Mouse (Mus musculus) hindbrain, embryonic 12.5 days (tissue): Measurements from ENCODE around the gene Smg6. TPM values are rescaled to one million over a fixed set of nuclear protein-coding genes. Genes with fewer than 3 reads are reported as not detected.

Source experiments
- ATAC-seq: fragments of 200-750 bp; cut with Nextera tagmentation; 2 replicates; pipeline ENCODE4 v1.8.0; 2017; ENCODE audit warnings: moderate TSS enrichment; ENCODE audit not compliant: low FRiP score
- H3K27ac ChIP-seq: fragments of 300-500 bp; sonication (generic); 2 replicates; pipeline ENCODE4 v1.5.1; 2016; ENCODE audit warnings: mild to moderate bottlenecking
- H3K27me3 ChIP-seq: fragments of 300-500 bp; sonication (generic); 2 replicates; pipeline ENCODE4 v1.6.1; 2016; ENCODE audit warnings: mild to moderate bottlenecking
- H3K36me3 ChIP-seq: fragments of 300-500 bp; sonication (generic); 2 replicates; pipeline ENCODE4 v1.6.1; 2016; ENCODE audit warnings: mild to moderate bottlenecking
- H3K4me1 ChIP-seq: fragments of 300-500 bp; sonication (generic); 2 replicates; pipeline ENCODE4 v1.6.1; 2016
- H3K4me2 ChIP-seq: fragments of 300-500 bp; sonication (generic); replicated peaks from 2 replicates; pipeline ENCODE4 v1.6.1; 2016; ENCODE audit warnings: mild to moderate bottlenecking
- H3K4me3 ChIP-seq: fragments of 300-500 bp; sonication (generic); 2 replicates; pipeline ENCODE4 v1.5.1; 2016; ENCODE audit warnings: mild to moderate bottlenecking
- H3K9ac ChIP-seq: fragments of 300-500 bp; sonication (generic); 2 replicates; pipeline ENCODE4 v1.6.1; 2016; ENCODE audit warnings: mild to moderate bottlenecking, moderate library complexity
- H3K9me3 ChIP-seq: fragments of 300-500 bp; sonication (generic); replicated peaks from 2 replicates; pipeline ENCODE4 v1.6.1; 2016; ENCODE audit warnings: mild to moderate bottlenecking
- WGBS: fragments of 180-500 bp; shearing (Covaris S2); methylation state at CpG from one replicate; pipeline ENCODE4 v1.1.7; 2016; 5-methylcytosine and 5-hydroxymethylcytosine counted together
- polyA plus RNA-seq: library from polyadenylated mRNA; unstranded; fragments of >200 nt; fragmentation: Nextera tagmentation; extraction: Ambion mirVana; gene quantifications from 2 replicates; pipeline ENCODE4 v1.2.1, GENCODE M21; 2016

Gene Smg6
- polyA plus RNA-seq, 1 experiment from 2014 or later, result 23.6 TPM

DNA sequence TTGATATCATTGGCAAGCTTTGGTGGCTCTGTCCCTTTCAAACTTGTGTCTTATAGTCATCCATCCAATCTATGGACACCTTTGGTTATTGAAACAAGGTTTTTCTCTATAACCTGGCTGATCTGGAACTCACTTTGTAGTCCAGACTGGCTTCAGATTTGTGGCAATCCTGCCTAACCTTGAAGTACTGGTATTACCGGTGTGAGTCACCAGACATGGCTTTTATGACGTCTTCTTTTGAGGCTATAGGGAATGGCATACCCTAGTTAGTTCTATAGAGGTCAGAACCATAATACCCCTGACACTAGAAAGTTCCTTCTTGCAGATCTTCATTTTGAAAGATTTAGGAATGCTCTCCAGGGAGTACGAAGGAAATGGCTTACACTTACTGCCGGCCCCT lies 120.2 kb downstream of the Smg6 start:
- Histone ChIP-seq H3K4me1 (peaks cover 6% of the 10 kb centered on the region), H3K4me3 (no peak overlapping the region), H3K27me3 (no peaks in the 10 kb centered on the region), H3K9ac (no peak overlapping the region), H3K4me2 (no peak overlapping the region), H3K36me3 (peaks cover 15% of the 10 kb centered on the region), H3K9me3 (no peaks in the 10 kb centered on the region), H3K27ac (no peak overlapping the region)
- WGBS, result 89% methylated on average over 4 of the region's 4 CpGs
- no peak for ATAC-seq

DNA sequence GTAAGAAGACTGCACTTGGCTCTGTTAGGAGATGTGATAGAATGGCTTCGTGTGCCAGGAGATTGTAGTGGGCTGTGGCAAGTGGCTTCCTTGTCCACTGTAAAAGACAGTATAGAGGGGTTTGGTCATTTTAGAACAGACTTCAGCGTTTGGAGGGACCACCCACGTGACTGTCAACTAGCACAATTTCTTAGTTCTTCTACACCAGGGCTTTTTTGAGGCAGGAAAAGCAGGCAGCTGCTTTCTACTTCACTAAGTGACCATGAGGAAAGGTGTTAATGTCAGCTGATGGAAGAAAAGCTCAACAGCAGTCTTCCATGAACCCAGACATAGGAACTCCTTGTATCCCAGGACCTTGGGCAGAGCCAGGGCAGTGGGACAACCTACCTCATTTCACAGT lies 121.0 kb downstream of the Smg6 start:
- no peak overlapping the region for H3K4me3 ChIP-seq
- H3K9ac ChIP-seq, result no peak overlapping the region
- H3K27ac ChIP-seq, result peak overlapping the region; percentile 19; the same call in 1 of the 2 replicates
- H3K4me1 ChIP-seq, result peaks cover 11% of the 10 kb centered on the region
- no peaks in the 10 kb centered on the region for H3K27me3 ChIP-seq
- WGBS, result 82% methylated on average over 3 of the region's 3 CpGs
- H3K4me2 ChIP-seq, result no peak overlapping the region
- no peak for ATAC-seq
- H3K9me3 ChIP-seq, result no peaks in the 10 kb centered on the region
- H3K36me3 ChIP-seq, result peaks cover 12% of the 10 kb centered on the region

DNA sequence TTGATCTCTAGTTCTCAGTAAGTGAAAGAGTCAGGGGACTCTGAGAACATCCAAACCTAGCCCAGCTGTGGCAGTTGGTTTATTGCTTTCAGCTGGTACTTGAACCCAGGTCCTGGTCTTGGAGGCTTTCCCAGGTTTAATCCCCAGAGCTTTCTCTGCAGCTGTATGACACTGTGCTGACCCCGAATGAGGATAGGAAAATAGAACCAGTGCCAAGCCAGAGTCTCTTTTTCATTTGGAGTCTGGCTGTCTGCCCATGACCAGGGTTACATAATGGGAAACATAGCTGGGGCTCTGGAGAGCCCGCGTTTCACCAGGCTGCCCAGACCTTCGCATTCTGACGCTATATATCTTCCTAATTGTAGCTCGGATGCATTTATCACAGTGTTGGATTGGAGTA lies 121.4 kb downstream of the Smg6 start:
- Histone ChIP-seq H3K4me2 (no peak overlapping the region), H3K36me3 (peaks cover 7% of the 10 kb centered on the region), H3K27me3 (no peaks in the 10 kb centered on the region), H3K9ac (no peak overlapping the region), H3K27ac (peak overlapping the region; percentile 19; the same call in 1 of the 2 replicates), H3K4me1 (peaks cover 12% of the 10 kb centered on the region), H3K4me3 (no peak overlapping the region), H3K9me3 (no peaks in the 10 kb centered on the region)
- no peak for ATAC-seq
- WGBS, result 64% methylated on average over 6 of the region's 6 CpGs

DNA sequence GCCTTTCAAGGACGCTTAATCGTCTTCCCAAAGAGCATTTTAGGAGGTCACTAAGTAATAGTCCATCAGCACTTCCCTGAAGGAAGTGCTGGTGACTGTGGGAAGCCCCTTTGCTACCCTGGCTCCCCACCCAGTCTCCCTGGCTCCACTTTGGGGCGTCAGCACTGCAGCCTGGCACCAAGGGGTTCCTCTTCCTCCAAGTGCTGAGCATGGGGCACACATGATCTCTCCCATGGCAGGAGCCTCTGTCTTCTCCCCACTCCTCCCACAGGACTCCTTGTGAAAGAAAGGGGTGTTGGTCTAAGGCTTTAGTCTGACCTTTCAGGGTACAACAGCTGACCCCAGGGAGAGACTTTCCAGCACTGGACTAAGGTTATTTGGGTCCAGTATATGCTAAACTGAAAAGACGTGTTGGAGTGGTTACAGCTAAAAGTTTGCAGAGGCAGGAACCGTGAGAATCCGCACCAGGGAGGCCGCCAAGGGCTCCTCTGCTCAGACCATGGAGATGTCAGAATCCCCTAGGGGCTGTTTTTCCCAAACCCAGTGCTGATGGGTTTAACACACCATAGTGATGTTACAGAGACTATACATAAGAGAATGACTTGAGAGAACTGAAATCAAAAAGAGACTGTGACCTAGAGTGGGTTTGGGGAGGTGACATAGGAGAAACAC lies 122.2 kb downstream of the Smg6 start:
- H3K4me3 ChIP-seq, result no peak overlapping the region
- H3K9ac ChIP-seq, result no peak overlapping the region
- H3K4me2 ChIP-seq, result no peak overlapping the region
- ATAC-seq, result no peak
- 83% methylated on average over 7 of the region's 7 CpGs for WGBS
- H3K36me3 ChIP-seq, result 0 out of 2 replicates have a peak, but pooled peaks cover 4% of the 10 kb centered on the region
- H3K4me1 ChIP-seq, result peaks cover 16% of the 10 kb centered on the region
- H3K9me3 ChIP-seq, result no peaks in the 10 kb centered on the region
- H3K27ac ChIP-seq, result peak overlapping the region; percentile 48; the same call in 1 of the 2 replicates
- H3K27me3 ChIP-seq, result no peaks in the 10 kb centered on the region

DNA sequence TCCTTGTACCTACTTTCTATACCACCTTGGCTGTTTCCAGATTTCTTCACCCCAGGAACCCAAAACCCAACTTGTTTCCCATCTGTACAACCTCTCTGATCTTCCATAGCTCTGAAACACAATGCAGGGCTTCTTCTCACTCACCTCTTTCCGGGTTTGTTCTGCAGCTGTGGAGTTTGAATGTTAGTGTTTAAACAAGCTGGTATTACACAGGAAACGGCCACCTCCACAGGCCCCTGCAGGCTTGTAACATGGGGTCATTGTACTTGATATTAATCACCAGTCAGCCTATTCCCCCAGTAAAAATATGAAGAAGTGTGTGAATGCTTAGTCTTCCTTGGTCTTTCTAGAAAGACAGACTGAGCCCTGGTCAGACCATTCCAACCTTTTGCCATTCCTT lies 123.5 kb downstream of the Smg6 start:
- Histone ChIP-seq H3K4me3 (no peak overlapping the region), H3K27ac (no peak overlapping the region), H3K9me3 (no peaks in the 10 kb centered on the region), H3K9ac (no peak overlapping the region), H3K4me2 (no peak overlapping the region), H3K27me3 (no peaks in the 10 kb centered on the region), H3K4me1 (peaks cover 16% of the 10 kb centered on the region), H3K36me3 (0 out of 2 replicates have a peak, but pooled peaks cover 4% of the 10 kb centered on the region)
- WGBS, result 63% methylated on average over 2 of the region's 2 CpGs
- ATAC-seq, result no peak

DNA sequence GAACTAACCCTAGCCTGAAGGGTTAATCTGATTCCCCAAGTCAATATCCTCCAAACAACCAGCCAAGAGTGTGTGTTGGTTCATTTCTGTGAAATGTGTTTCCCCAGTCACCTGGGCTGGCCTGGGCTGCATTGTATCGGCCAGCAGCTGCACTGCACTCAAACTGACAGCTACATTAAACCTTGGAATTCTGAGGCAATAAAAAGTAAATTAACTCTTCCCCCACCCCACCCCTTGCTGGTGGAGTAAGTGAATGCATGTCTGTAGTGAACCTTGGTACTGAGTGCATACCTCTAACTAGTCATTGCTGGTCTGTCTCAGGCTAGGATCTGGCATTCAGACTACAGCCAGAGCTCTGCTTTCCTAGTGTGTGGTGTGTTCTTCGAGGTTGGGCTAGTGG lies 124.2 kb downstream of the Smg6 start:
- no peaks in the 10 kb centered on the region for H3K27me3 ChIP-seq
- no peak overlapping the region for H3K9ac ChIP-seq
- H3K36me3 ChIP-seq, result peaks cover 7% of the 10 kb centered on the region; the same call in 1 of the 2 replicates
- no peak overlapping the region for H3K4me3 ChIP-seq
- H3K4me2 ChIP-seq, result no peak overlapping the region
- 75% methylated on average over 2 of the region's 2 CpGs for WGBS
- no peak overlapping the region; the same call in 1 of the 2 replicates for H3K27ac ChIP-seq
- ATAC-seq, result no peak
- H3K4me1 ChIP-seq, result peaks cover 18% of the 10 kb centered on the region
- H3K9me3 ChIP-seq, result no peaks in the 10 kb centered on the region

DNA sequence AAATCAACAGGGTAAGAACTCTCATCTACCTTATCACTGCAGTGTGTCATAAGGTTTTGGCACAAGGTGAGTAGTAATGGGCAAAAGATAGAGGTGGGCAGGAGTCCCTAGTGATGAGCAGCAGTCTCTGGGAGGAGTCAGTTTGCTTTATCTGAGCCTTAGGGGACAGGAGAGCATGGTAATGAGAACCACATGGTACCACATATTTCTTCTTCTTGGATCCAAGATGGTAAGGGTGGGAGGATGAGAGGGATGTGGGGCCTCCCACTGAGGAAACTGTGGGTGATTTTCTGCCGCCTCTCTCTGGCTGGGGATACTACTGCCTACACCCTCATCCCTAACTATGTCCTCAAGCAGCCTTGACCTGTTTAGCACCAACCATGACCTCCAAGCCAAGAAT lies 125.6 kb downstream of the Smg6 start:
- no peak overlapping the region for H3K9ac ChIP-seq
- H3K27ac ChIP-seq, result peak overlapping the region; percentile 52; the same call in 1 of the 2 replicates
- peaks cover 18% of the 10 kb centered on the region for H3K4me1 ChIP-seq
- ATAC-seq, result no peak
- peaks cover 10% of the 10 kb centered on the region for H3K36me3 ChIP-seq
- H3K4me2 ChIP-seq, result no peak overlapping the region
- H3K4me3 ChIP-seq, result no peak overlapping the region
- WGBS, result 75% methylated on average over 1 of the region's 1 CpGs
- H3K9me3 ChIP-seq, result no peaks in the 10 kb centered on the region
- no peaks in the 10 kb centered on the region for H3K27me3 ChIP-seq

DNA sequence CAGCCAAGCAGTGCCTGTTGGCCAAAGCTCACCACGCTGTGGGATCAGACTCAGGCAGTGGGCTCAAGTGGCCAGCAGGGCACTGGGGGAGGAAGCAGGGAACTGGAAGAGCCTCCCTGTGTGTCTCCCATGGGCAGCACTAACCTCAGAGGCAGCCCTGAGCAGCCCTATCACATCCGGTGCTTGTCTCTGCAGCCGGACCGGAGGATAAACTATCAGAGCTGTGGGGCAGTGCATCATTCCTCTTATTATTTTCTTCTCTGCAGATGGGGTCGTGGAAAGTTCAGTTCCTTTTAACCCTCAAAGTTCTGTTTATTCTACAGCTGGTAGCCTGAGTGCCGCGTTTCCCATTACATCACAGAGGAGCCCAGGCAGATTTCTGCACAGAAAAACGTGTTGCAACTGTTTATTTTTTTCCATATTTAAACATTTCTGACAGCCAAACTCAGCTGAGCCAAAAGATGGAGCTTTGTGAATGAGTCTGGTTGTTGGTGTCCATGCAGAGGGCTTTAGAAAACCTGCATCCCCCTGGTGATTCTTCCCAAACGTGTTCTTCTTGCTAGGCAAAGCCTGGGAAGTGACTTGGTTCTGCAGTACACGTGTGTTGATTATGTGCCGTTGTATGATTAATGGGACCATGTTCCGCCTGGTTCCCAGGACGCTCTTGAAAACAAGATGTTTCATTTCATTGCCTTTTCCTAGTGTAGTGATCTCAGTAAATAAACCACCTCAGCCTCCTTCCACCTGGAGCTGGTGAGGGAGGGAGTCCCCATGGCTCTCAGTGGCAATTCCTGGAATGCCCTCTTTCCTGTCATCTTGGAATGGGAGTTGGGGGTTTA lies 126.3 kb downstream of the Smg6 start:
- ATAC-seq, result no peak
- H3K27ac ChIP-seq, result peak overlapping the region; percentile 52; the same call in 1 of the 2 replicates
- peaks cover 18% of the 10 kb centered on the region for H3K4me1 ChIP-seq
- H3K4me2 ChIP-seq, result no peak overlapping the region
- H3K9me3 ChIP-seq, result no peaks in the 10 kb centered on the region
- H3K9ac ChIP-seq, result no peak overlapping the region
- no peaks in the 10 kb centered on the region for H3K27me3 ChIP-seq
- H3K36me3 ChIP-seq, result peaks cover 10% of the 10 kb centered on the region
- 59% methylated on average over 13 of the region's 13 CpGs for WGBS
- H3K4me3 ChIP-seq, result no peak overlapping the region

DNA sequence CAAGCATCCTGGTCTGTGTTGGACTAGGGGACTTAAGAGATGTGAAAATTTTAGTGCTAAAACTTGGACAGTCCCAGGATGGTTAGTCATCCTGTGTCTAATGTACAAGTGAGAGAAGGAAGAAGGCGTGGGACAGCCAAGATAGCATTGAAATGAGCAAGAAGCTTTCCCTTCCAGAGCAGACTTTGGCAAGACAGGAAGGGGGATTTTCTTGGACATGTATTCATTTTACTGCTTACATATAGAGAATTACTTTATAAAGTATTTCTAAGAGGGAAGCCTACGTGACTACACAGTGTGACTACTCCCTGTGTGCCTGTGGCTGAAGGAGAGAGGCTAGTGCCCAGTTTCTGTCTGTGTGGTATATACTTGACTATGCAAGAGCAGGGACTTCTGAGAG lies 127.4 kb downstream of the Smg6 start:
- Histone ChIP-seq H3K4me3 (no peak overlapping the region), H3K9me3 (no peaks in the 10 kb centered on the region), H3K27me3 (no peaks in the 10 kb centered on the region), H3K36me3 (peaks cover 6% of the 10 kb centered on the region), H3K4me1 (peaks cover 13% of the 10 kb centered on the region), H3K4me2 (no peak overlapping the region), H3K9ac (no peak overlapping the region), H3K27ac (no peak overlapping the region)
- whole genome bisulfite sequencing, result 88% methylated on average over 2 of the region's 2 CpGs
- ATAC-seq, result no peak

DNA sequence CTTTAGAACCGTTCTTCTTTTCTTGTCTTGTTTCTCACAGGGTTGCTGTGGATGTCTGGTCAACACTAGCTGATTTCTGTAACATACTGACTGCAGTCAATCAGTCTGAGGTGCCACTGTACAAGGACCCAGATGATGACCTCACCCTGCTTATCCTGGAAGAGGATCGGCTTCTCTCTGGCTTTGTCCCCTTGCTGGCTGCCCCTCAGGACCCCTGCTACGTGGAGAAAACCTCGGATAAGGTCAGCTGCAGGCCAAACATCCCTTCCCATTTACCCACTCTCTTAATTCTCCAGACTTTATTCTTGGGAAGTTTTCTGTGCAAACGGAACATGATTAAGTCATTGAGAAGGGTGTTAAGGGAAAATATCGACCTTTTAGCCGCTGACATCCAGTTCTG lies 128.1 kb downstream of the Smg6 start:
- H3K4me3 ChIP-seq, result no peak overlapping the region
- peaks cover 6% of the 10 kb centered on the region for H3K36me3 ChIP-seq
- WGBS, result 71% methylated on average over 7 of the region's 7 CpGs

DNA sequence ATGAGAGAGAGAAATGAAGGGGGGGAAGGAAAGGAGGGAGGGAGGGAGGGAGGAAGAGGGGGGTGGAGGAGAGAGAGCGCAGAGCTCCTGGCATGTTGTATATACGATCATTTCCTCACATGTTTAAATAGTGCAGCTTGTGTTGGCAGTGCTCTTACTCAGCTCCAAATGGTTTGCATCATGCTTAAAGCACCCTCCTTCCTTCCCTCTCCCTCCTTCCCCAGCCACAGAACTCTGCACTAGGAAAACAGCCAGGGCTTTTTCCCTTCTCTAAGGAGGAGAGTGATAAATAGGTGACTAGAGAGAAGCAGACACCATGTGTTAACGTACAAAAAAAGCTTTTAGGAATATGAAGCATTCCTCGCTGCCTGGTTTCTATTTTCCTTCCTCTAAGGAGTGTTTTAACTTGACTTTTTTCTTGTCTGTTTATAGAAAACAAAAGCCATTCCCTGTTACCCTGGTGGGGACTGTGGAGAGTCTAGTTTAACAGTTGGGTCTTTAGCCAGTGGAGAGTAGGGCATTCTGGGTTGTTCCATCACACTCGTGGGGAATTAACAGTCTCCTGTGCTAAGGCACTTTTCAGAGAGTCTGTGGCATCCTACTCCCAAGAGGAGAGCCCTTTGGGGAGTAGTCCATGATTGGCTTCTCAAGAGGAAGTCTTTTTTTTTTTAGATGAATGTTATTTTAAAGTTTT lies 128.7 kb downstream of the Smg6 start:
- no peak for ATAC-seq

More for the DNA sequence above, 128.1 kb downstream of the Smg6 start:
- ATAC-seq, result no peak
- Histone ChIP-seq H3K4me1 (peaks cover 12% of the 10 kb centered on the region), H3K4me2 (no peak overlapping the region), H3K9me3 (no peaks in the 10 kb centered on the region), H3K27ac (0 out of 2 replicates have a peak overlapping the region, but pooled peaks have one; percentile 52), H3K27me3 (no peaks in the 10 kb centered on the region), H3K9ac (no peak overlapping the region)

DNA sequence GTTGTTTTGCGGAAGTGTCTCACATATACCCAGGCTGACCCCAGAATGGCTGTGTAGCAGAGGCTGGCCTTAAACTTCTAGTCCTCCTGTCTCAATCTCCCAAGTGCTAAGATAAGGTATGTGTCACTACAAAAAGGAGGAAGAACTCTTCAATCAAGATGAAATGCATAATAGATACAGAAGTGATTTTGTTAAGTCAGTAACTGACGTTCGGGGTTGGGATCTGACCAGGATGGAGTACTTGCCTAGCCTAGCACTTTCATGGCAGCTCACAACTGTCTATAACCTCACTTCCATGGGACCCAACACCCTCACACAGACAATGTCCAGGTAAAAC lies 129.2 kb downstream of the Smg6 start:
- peaks cover 6% of the 10 kb centered on the region for H3K36me3 ChIP-seq

More for the DNA sequence above, 128.7 kb downstream of the Smg6 start:
- H3K4me3 ChIP-seq, result no peak overlapping the region
- peaks cover 6% of the 10 kb centered on the region for H3K36me3 ChIP-seq
- no peaks in the 10 kb centered on the region for H3K27me3 ChIP-seq
- 71% methylated on average over 5 of the region's 5 CpGs for WGBS
- H3K9ac ChIP-seq, result no peak overlapping the region
- peaks cover 12% of the 10 kb centered on the region for H3K4me1 ChIP-seq
- H3K27ac ChIP-seq, result peak overlapping the region; percentile 52; the same call in 1 of the 2 replicates
- no peaks in the 10 kb centered on the region for H3K9me3 ChIP-seq
- no peak overlapping the region for H3K4me2 ChIP-seq

More for the DNA sequence above, 129.2 kb downstream of the Smg6 start:
- Histone ChIP-seq H3K27me3 (no peaks in the 10 kb centered on the region), H3K4me1 (peaks cover 12% of the 10 kb centered on the region), H3K9ac (no peak overlapping the region), H3K4me3 (no peak overlapping the region), H3K9me3 (no peaks in the 10 kb centered on the region), H3K27ac (no peak overlapping the region), H3K4me2 (no peak overlapping the region)
- ATAC-seq, result no peak
- WGBS, result 89% methylated on average over 3 of the region's 3 CpGs
